Comparison of ENCODE assay signal across 17 mouse cellular contexts in the genomic region with DNA sequence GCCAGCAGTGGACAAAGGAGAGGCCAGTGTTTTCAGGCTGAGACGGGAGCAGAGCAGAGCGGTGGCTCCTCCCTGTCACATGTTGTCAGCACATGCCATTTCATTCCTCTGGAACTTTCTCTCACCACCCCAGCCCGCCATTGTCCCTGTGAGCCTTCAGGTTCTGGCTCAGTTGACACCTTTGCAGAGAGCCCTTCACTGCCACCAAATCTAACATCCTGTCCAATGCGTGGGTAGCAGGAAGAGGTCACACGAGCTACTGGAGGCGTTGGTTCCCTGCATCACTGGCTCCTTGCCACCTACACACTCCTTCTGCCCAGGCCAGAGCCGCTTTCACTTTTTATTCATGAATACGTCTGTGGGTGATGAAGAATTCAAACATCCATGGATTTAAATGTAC. TPM values are rescaled to one million over a fixed set of nuclear protein-coding genes. Genes with fewer than 3 reads are reported as not detected.
DNase-seq lines count a peak whose midpoint lies in the region; ATAC-seq and TF ChIP-seq lines count a peak whose summit lies in the region.
"Had no signal": no experiment of that assay in that cellular context is flagged by ENCODE, and none has a peak within 500 bp of the region (broad histone marks: within the 10 kb centered on the region; RNA-seq: fewer than 3 reads in every experiment).

No protein-coding gene starts in this region.

- H3K4me2 ChIP-seq in lung, embryonic 14.5 days, result no peak overlapping the region
- no peak overlapping the region for H3K4me2 ChIP-seq in CH12.LX (ENCODE audit: insufficient read depth, low read depth, poor library complexity, severe bottlenecking)
- no peak overlapping the region for H3K4me2 ChIP-seq in midbrain, embryonic 14.5 days (ENCODE audit: low read length)
- H3K4me2 ChIP-seq: forebrain, embryonic 15.5 days had no signal

- no peaks in the 10 kb centered on the region for H3K79me2 ChIP-seq in CH12.LX (replicated peaks; ENCODE audit: control insufficient read depth, extremely low read depth, insufficient read depth, poor library complexity, severe bottlenecking)

- in situ Hi-C loops in CH12.LX (cut with MboI; ENCODE audit: low pct_ligation_motif_present, low pct_unique_long_range_greater_than_20kb, low sequenced_read_pairs), result no loop called here

- dilution Hi-C loops in CH12.LX (cut with MboI; ENCODE audit: extremely low pct_ligation_motif_present, extremely low pct_unique_long_range_greater_than_20kb, low sequenced_read_pairs), result no loop called here

- no peaks in the 10 kb centered on the region for H3K4me1 ChIP-seq in lung, embryonic 14.5 days (ENCODE audit: insufficient read depth)
- H3K4me1 ChIP-seq in lung, adult 2 months (ENCODE audit: control insufficient read depth, insufficient read depth, low read length), result peaks cover 3% of the 10 kb centered on the region; the same call in 1 of the 2 replicates
- H3K4me1 ChIP-seq in CH12.LX (ENCODE audit: control insufficient read depth in 1 of 2, insufficient read depth in 2 of 2), result peaks cover 21 to 59% of the 10 kb centered on the region in 2 experiments
- peaks cover 24% of the 10 kb centered on the region; the same call in 1 of the 2 replicates for H3K4me1 ChIP-seq in spleen, adult 2 months (ENCODE audit: control insufficient read depth, insufficient read depth, insufficient read length)
- H3K4me1 ChIP-seq in midbrain, embryonic 14.5 days (ENCODE audit: control insufficient read depth, insufficient read depth, low read length), result no peaks in the 10 kb centered on the region
- H3K4me1 ChIP-seq: embryonic facial prominence, embryonic 10.5 days had no signal

- no peak for TF ChIP-seq RAD21 in CH12.LX (IDR thresholded peaks at IDR 0.05; ENCODE audit: low read depth, low read length)

- no peaks in the 10 kb centered on the region for H3K9me3 ChIP-seq in lung, embryonic 14.5 days (ENCODE audit: low read depth, low read length)
- no peaks in the 10 kb centered on the region for H3K9me3 ChIP-seq in CH12.LX (replicated peaks; ENCODE audit: low read length)
- no peaks in the 10 kb centered on the region for H3K9me3 ChIP-seq in midbrain, embryonic 14.5 days (ENCODE audit: control insufficient read depth, low read length)
- H3K9me3 ChIP-seq: embryonic facial prominence, embryonic 10.5 days; forebrain, embryonic 15.5 days; midbrain, embryonic 10.5 days had no signal

- peak; percentile 21 for DNase-seq in lung, embryonic 14.5 days
- no peak for DNase-seq in lung, adult 2 months
- DNase-seq in CH12.LX (ENCODE audit: extremely low read depth), result no peak
- peak; percentile 68 to 76 for DNase-seq in spleen, adult 2 months (ENCODE audit: low read depth in 1 of 2, low spot score in 2 of 2)
- DNase-seq in midbrain, embryonic 14.5 days, result no peak
- DNase-seq in cerebellum, adult 9-10 months, result no peak
- DNase-seq in right cerebral cortex, postnatal 4 days, result no peak
- DNase-seq: adrenal gland, postnatal 25 days; gastrocnemius, adult 2 months; kidney, adult 8-10 months; right cerebral cortex, postnatal 25 days had no signal

- no peak for ATAC-seq in lung, embryonic 14.5 days (ENCODE audit: insufficient read depth)
- ATAC-seq in megakaryocyte, adult 5-6 weeks (ENCODE audit: poor library complexity, severe bottlenecking), result peak; percentile 48
- no peak for ATAC-seq in midbrain, embryonic 14.5 days (ENCODE audit: low FRiP score, low TSS enrichment)
- ATAC-seq: forebrain, embryonic 15.5 days; hindbrain, postnatal 0 days had no signal

- no peak overlapping the region for H3K27ac ChIP-seq in lung, embryonic 14.5 days (ENCODE audit: low read depth)
- H3K27ac ChIP-seq in CH12.LX (ENCODE audit: insufficient read depth, low read depth), result no peak overlapping the region
- peak overlapping the region; percentile 58 for H3K27ac ChIP-seq in spleen, adult 2 months (ENCODE audit: insufficient read depth, low read length)
- no peak overlapping the region for H3K27ac ChIP-seq in midbrain, embryonic 14.5 days (replicated peaks; ENCODE audit: low read depth, low read length)
- H3K27ac ChIP-seq: embryonic facial prominence, embryonic 10.5 days; forebrain, embryonic 15.5 days; gastrocnemius, adult 2 months; hindbrain, postnatal 0 days; midbrain, embryonic 10.5 days had no signal

- TF ChIP-seq CTCF in lung, embryonic 14.5 days (IDR thresholded peaks at IDR 0.05; ENCODE audit: low read depth), result no peak
- no peak for TF ChIP-seq CTCF in lung, adult 2 months (IDR thresholded peaks at IDR 0.05; ENCODE audit: insufficient read depth, low read length)
- no peak for TF ChIP-seq CTCF in CH12.LX (conservative IDR thresholded peaks at IDR 0.05 in 1 of 2, IDR thresholded peaks at IDR 0.05 in 1 of 2; ENCODE audit: low read depth in 2 of 2, low read length in 2 of 2)
- TF ChIP-seq CTCF in spleen, adult 2 months (IDR thresholded peaks at IDR 0.05; ENCODE audit: extremely low read depth, insufficient read depth, insufficient read length, insufficient replicate concordance), result no peak

- 36% methylated on average over 8 of the region's 8 CpGs for WGBS in lung, embryonic 14.5 days
- WGBS in lung, adult 2 months, result 26% methylated on average over 8 of the region's 8 CpGs
- WGBS in spleen, adult 2 months, result 24% methylated on average over 8 of the region's 8 CpGs
- WGBS in midbrain, embryonic 14.5 days, result 80% methylated on average over 8 of the region's 8 CpGs

- no peak for TF ChIP-seq POLR2A in lung, adult 2 months (IDR thresholded peaks at IDR 0.05; ENCODE audit: borderline replicate concordance, extremely low read depth, low read depth, low read length)
- no peak for TF ChIP-seq POLR2A in CH12.LX (IDR thresholded peaks at IDR 0.05; ENCODE audit: low read depth, low read length)
- TF ChIP-seq POLR2A in spleen, adult 2 months (IDR thresholded peaks at IDR 0.05; ENCODE audit: low read depth, low read length), result no peak

- no peak for TF ChIP-seq EP300 in CH12.LX (IDR thresholded peaks at IDR 0.05; ENCODE audit: low read length)

- H3K27me3 ChIP-seq in lung, embryonic 14.5 days (ENCODE audit: insufficient read depth, low read length), result no peaks in the 10 kb centered on the region
- H3K27me3 ChIP-seq in CH12.LX (replicated peaks), result no peaks in the 10 kb centered on the region
- no peaks in the 10 kb centered on the region for H3K27me3 ChIP-seq in spleen, adult 2 months (ENCODE audit: control insufficient read depth, insufficient read depth, low read length)
- H3K27me3 ChIP-seq in midbrain, embryonic 14.5 days (ENCODE audit: control insufficient read depth, insufficient read depth, low read length), result no peaks in the 10 kb centered on the region
- H3K27me3 ChIP-seq: forebrain, embryonic 15.5 days had no signal

- H3K4me3 ChIP-seq in lung, embryonic 14.5 days (ENCODE audit: low read depth, low read length), result no peak overlapping the region
- no peak overlapping the region for H3K4me3 ChIP-seq in lung, adult 2 months (replicated peaks; ENCODE audit: extremely low read depth, low read depth, low read length)
- no peak overlapping the region for H3K4me3 ChIP-seq in CH12.LX (replicated peaks in 1 of 3; ENCODE audit: low read depth in 2 of 3, low read length in 2 of 3, poor library complexity in 1 of 3)
- no peak overlapping the region for H3K4me3 ChIP-seq in spleen, adult 2 months (ENCODE audit: extremely low read depth, insufficient read depth, insufficient read length)
- no peak overlapping the region for H3K4me3 ChIP-seq in midbrain, embryonic 14.5 days (replicated peaks; ENCODE audit: low read depth, low read length)
- H3K4me3 ChIP-seq: embryonic facial prominence, embryonic 10.5 days; erythroblast, embryonic 14.5 days; forebrain, embryonic 15.5 days; gastrocnemius, adult 2 months; midbrain, embryonic 10.5 days had no signal

- H3K36me3 ChIP-seq in lung, embryonic 14.5 days (ENCODE audit: insufficient read depth), result no peaks in the 10 kb centered on the region
- no peaks in the 10 kb centered on the region for H3K36me3 ChIP-seq in CH12.LX (replicated peaks in 1 of 2; ENCODE audit: control insufficient read depth in 1 of 2, insufficient read depth in 1 of 2, low read length in 1 of 2)
- H3K36me3 ChIP-seq in spleen, adult 2 months (ENCODE audit: control insufficient read depth, insufficient read depth, low read length), result no peaks in the 10 kb centered on the region
- H3K36me3 ChIP-seq in midbrain, embryonic 14.5 days (ENCODE audit: control insufficient read depth, insufficient read depth, low read length), result no peaks in the 10 kb centered on the region
- H3K36me3 ChIP-seq: embryonic facial prominence, embryonic 10.5 days; forebrain, embryonic 15.5 days; midbrain, embryonic 10.5 days had no signal

- H3K9ac ChIP-seq in lung, embryonic 14.5 days, result no peak overlapping the region
- H3K9ac ChIP-seq in CH12.LX (ENCODE audit: insufficient read depth, low read depth), result no peak overlapping the region
- no peak overlapping the region for H3K9ac ChIP-seq in midbrain, embryonic 14.5 days (replicated peaks; ENCODE audit: low read length)
- H3K9ac ChIP-seq: forebrain, embryonic 15.5 days had no signal

TF ChIP-seq in CH12.LX, 34 proteins besides CTCF, POLR2A, EP300 and RAD21:
- TF ChIP-seq BHLHE40 (IDR thresholded peaks at IDR 0.05; ENCODE audit: low read depth, low read length), result peak; percentile 34; the same call in 1 of the 2 replicates
- no peak for TF ChIP-seq USF2 (conservative IDR thresholded peaks at IDR 0.05; ENCODE audit: low read depth, low read length)

RNA-seq across cellular contexts. Expression of a gene that starts 33.1 kb away (rescaled TPM):
- 0.68 and 0.92 TPM in 2 replicates for polyA plus RNA-seq in lung, embryonic 14.5 days (2014; fragmentation: Nextera tagmentation; extraction: Ambion mirVana)
- 2.6 and 3.5 TPM in 2 replicates for polyA plus RNA-seq in lung, adult 2 months (2012; rRNA removed)
- total RNA-seq in CH12.LX (2012; rRNA removed) (16.3 and 16.4 TPM in 2 replicates), CH12.LX (2014; rRNA removed) (18.5 and 20.9 TPM in 2 replicates)
- 12.9 and 14.2 TPM in 2 replicates for polyA plus RNA-seq in CH12.LX (2012; ENCODE audit: insufficient read length, low read depth)
- 80.4 and 83.9 TPM in 2 replicates for total RNA-seq in megakaryocyte, adult 5-6 weeks (2015)
- 60.7 and 62.1 TPM in 2 replicates for total RNA-seq in megakaryocyte, adult 5-6 weeks (2017)
- polyA plus RNA-seq in spleen, adult 2 months (2012; rRNA removed), result 14.6 and 16.8 TPM in 2 replicates
- polyA plus RNA-seq in midbrain, embryonic 14.5 days (2014; fragmentation: Nextera tagmentation; extraction: Ambion mirVana), result 0.39 and 0.58 TPM in 2 replicates
- polyA plus RNA-seq: erythroblast, embryonic 14.5 days had no signal

RNA-seq across cellular contexts. Expression of a gene that starts 52.7 kb away (rescaled TPM):
- polyA plus RNA-seq in lung, embryonic 14.5 days (2014; fragmentation: Nextera tagmentation; extraction: Ambion mirVana), result 48.2 and 51.2 TPM in 2 replicates
- polyA plus RNA-seq in lung, adult 2 months (2012; rRNA removed), result 76.2 and 115 TPM in 2 replicates
- 15.2 and 23.7 TPM in 2 replicates for total RNA-seq in CH12.LX (2012; rRNA removed)
- total RNA-seq in CH12.LX (2014; rRNA removed), result 8.2 and 9.9 TPM in 2 replicates
- polyA plus RNA-seq in CH12.LX (2012; ENCODE audit: insufficient read length, low read depth), result 17.8 and 18.8 TPM in 2 replicates
- total RNA-seq in megakaryocyte, adult 5-6 weeks (2015), result 33.5 and 43.2 TPM in 2 replicates
- total RNA-seq in megakaryocyte, adult 5-6 weeks (2017), result 17.9 and 26.0 TPM in 2 replicates
- 27.1 and 37.2 TPM in 2 replicates for polyA plus RNA-seq in spleen, adult 2 months (2012; rRNA removed)
- polyA plus RNA-seq in midbrain, embryonic 14.5 days (2014; fragmentation: Nextera tagmentation; extraction: Ambion mirVana), result 83.9 and 84.0 TPM in 2 replicates

Comparison
In these comparisons a context has a peak if more than half of its experiments do, and no peak if none do; other contexts are left out.
1. DNase-seq: peak in lung, embryonic 14.5 days (single experiment) and spleen, adult 2 months (2 of 2); none in lung, adult 2 months (single experiment), CH12.LX (single experiment), midbrain, embryonic 14.5 days (single experiment), cerebellum, adult 9-10 months (single experiment) and right cerebral cortex, postnatal 4 days (single experiment).